Mouse (Mus musculus) embryonic facial prominence, embryonic 11.5 days (tissue): ENCODE measurements at regions not wholly inside any gene's neighbourhood (a gene's known extent, or its start where the extent isn't known, plus 50 kb on each side); places are given as distances from the start of the nearest gene placed in this dataset.
"Not testable (repeated sequence)": the region's sequence is repeated elsewhere in the genome, so short reads cannot be mapped to it uniquely, and the experiment has no call there.

Experiments
- ATAC-seq: fragments of 200-750 bp; cut with Nextera tagmentation; replicated peaks from 2 replicates; pipeline ENCODE4 v1.8.0; 2017; ENCODE audit warnings: low read depth; ENCODE audit not compliant: insufficient number of reproducible peaks, low FRiP score, low TSS enrichment
- DNase-seq: peaks from one replicate; pipeline ENCODE4 v3.0.0-alpha.2; 2015; ENCODE audit warnings: low spot score
- H3K27ac ChIP-seq: fragments of 300-500 bp; sonication (generic); replicated peaks from 2 replicates; pipeline ENCODE4 v1.5.1; 2014; ENCODE audit warnings: mild to moderate bottlenecking, low read depth, low read length, control low read depth
- H3K27me3 ChIP-seq: fragments of 300-500 bp; sonication (generic); 2 replicates; pipeline ENCODE4 v1.6.1; 2014; ENCODE audit warnings: mild to moderate bottlenecking, low read length, moderate library complexity, mixed read lengths; ENCODE audit not compliant: control insufficient read depth, insufficient read depth
- H3K36me3 ChIP-seq: fragments of 300-500 bp; sonication (generic); replicated peaks from 2 replicates; pipeline ENCODE4 v1.6.1; 2014; ENCODE audit warnings: low read depth, mild to moderate bottlenecking, low read length, moderate library complexity, mixed read lengths; ENCODE audit not compliant: control insufficient read depth, insufficient read depth
- H3K4me1 ChIP-seq: fragments of 300-500 bp; sonication (generic); 2 replicates; pipeline ENCODE4 v1.6.1; 2014; ENCODE audit warnings: low read length, mixed read lengths; ENCODE audit not compliant: control insufficient read depth, insufficient read depth
- H3K4me2 ChIP-seq: fragments of 300-500 bp; sonication (generic); 2 replicates; pipeline ENCODE4 v1.6.1; 2014; ENCODE audit warnings: low read depth, mild to moderate bottlenecking, control low read depth, low read length, moderate library complexity
- H3K4me3 ChIP-seq: fragments of 300-500 bp; sonication (generic); 2 replicates; pipeline ENCODE4 v1.5.1; 2014; ENCODE audit warnings: low read depth, low read length, control low read depth
- H3K9ac ChIP-seq: fragments of 300-500 bp; sonication (generic); replicated peaks from 2 replicates; pipeline ENCODE4 v1.6.1; 2014; ENCODE audit warnings: mild to moderate bottlenecking, control low read depth, low read length
- H3K9me3 ChIP-seq: fragments of 300-500 bp; sonication (generic); replicated peaks from 2 replicates; pipeline ENCODE4 v1.6.1; 2016; ENCODE audit warnings: mild to moderate bottlenecking, low read length, inconsistent platforms, mixed read lengths; ENCODE audit not compliant: control insufficient read depth
- WGBS: fragments of 180-500 bp; shearing (Covaris S2); extraction: QIAGEN DNeasy Blood & Tissue Kit; methylation state at CpG from one replicate; pipeline ENCODE4 v1.1.7; 2014; 5-methylcytosine and 5-hydroxymethylcytosine counted together

DNA sequence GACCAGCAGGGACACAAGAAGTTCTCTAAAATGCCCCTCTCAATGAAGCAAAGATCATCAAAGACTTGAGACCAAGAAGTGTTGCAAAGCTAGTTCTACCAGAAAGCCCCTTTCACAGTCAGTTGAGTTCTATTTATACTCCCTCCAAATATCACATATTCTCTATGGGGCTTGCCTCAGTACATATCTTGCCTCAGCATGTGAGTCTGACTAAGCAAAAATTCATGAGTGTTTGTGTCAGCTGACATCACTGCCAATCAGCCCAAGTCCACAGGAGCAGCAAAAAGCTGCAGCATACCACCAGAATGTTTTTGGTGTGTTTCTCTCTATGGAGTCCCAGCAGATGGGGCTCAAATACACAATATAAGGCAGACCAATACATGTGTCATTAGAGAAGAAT lies 631.6 kb downstream of the Rpia start:
- Histone ChIP-seq H3K27ac (no peak overlapping the region), H3K36me3 (no peaks in the 10 kb centered on the region), H3K4me1 (no peaks in the 10 kb centered on the region), H3K4me3 (no peak overlapping the region), H3K9me3 (no peaks in the 10 kb centered on the region), H3K4me2 (no peak overlapping the region), H3K9ac (no peak overlapping the region), H3K27me3 (no peaks in the 10 kb centered on the region)
- ATAC-seq (no peak), DNase-seq (no peak)

DNA sequence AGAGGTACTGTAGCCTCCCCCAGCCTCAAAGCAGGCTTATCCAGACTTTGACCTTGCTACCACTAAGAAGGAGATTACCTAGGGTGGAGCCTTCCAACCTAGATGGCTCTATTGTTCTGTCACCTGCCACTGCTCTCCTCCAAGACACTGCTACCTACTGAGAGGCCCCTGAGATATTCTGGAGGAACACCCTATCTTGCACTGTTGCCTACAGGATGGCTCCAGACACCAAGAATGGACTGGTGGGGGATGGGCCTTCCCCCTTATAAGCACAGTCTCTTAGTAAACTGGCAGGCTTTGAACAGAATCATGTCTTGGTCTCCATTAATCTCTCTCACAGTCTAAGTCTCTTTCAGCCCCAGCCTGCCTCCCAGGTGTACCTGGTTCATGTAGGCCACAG lies 636.3 kb downstream of the Rpia start:
- not testable (repeated sequence) for H3K27ac ChIP-seq, DNase-seq, ATAC-seq

DNA sequence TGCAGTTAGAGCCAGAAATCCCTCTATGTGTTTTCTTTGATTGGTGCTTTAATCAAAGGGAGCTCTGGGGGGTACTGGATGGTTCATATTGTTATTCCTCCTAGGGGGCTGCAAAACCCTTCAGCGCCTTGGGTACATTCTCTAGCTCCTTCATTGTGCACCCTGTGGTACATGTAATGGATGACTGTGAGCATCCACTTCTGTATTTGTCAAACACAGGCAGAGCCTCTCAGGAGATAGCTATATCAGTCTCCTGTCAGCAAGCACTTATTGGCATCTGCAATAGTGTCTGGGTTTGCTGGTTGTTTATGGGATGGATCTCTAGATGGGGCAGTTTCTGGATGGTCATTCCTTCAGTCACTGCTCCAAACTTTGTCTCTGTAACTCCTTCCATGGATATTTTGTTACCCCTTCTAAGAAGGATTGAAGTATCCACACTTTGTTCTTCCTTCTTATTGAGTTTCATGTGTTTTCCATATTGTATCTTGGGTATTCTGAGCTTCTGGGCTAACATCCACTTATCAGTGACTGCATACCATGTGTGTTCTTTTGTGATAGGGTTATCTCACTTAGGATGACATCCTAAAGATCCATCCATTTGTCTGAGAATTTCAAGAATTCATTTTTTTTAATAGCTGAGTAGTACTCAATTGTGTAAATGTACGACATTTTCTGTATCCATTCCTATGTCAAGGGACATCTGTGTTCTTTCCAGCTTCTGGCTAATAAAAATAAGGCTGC lies 640.8 kb downstream of the Rpia start:
- ATAC-seq, H3K27me3 ChIP-seq, H3K36me3 ChIP-seq, H3K4me1 ChIP-seq, DNase-seq, H3K4me3 ChIP-seq, H3K9ac ChIP-seq, H3K27ac ChIP-seq, H3K9me3 ChIP-seq, H3K4me2 ChIP-seq: not testable (repeated sequence)
- WGBS = 91% methylated on average over 2 of the region's 2 CpGs

More for the DNA sequence above, 636.3 kb downstream of the Rpia start:
- H3K4me1 ChIP-seq, H3K9ac ChIP-seq, H3K4me3 ChIP-seq, H3K27me3 ChIP-seq, H3K36me3 ChIP-seq, H3K4me2 ChIP-seq, H3K9me3 ChIP-seq: not testable (repeated sequence)

DNA sequence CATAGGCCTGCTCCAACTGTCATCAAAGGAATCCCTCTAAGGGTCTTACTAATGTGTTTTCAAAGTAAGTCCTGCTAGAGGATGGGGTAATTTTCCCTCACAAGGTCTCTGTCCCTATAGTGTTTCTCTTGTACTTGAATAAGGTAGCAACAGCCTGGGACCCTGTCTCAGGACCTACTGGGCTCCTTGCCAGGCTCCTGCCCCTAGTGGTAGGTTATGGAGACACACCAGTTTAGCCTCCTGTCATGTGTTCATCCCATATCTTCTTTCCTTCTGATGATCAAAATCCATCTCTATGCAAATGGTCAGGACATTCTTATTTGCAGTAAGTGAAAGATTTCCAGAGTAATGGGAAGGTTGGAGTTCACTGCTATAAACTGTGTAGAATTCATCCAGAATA lies 645.0 kb downstream of the Rpia start:
- Histone ChIP-seq H3K9me3 (no peaks in the 10 kb centered on the region), H3K4me3 (no peak overlapping the region), H3K27ac (no peak overlapping the region), H3K36me3 (no peaks in the 10 kb centered on the region), H3K27me3 (no peaks in the 10 kb centered on the region), H3K9ac (no peak overlapping the region), H3K4me1 (no peaks in the 10 kb centered on the region), H3K4me2 (no peak overlapping the region)
- DNase-seq (no peak), ATAC-seq (no peak)

DNA sequence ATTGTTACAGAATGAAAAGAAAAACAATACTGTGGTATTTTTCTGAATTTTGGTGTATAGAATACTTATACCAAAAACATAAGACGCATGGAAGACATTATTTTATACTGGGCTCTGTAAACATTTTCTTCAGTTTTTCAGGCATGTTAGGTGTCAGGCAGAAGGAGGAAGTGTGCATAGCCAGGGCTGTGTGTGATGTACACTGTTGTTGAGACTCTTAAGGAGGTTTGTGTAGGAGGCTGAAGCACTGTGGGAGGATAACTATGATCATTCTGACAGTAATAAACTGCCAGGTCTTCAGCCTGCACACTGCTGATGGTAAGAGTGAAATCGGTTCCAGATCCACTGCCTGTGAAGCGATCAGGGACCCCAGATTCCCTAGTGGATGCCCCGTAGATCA lies 648.7 kb downstream of the Rpia start:
- not testable (repeated sequence) for H3K9ac ChIP-seq, DNase-seq, ATAC-seq, H3K27ac ChIP-seq, H3K36me3 ChIP-seq, H3K4me2 ChIP-seq, H3K9me3 ChIP-seq, H3K4me1 ChIP-seq, H3K4me3 ChIP-seq, H3K27me3 ChIP-seq
- WGBS = 76% methylated on average over 4 of the region's 4 CpGs

DNA sequence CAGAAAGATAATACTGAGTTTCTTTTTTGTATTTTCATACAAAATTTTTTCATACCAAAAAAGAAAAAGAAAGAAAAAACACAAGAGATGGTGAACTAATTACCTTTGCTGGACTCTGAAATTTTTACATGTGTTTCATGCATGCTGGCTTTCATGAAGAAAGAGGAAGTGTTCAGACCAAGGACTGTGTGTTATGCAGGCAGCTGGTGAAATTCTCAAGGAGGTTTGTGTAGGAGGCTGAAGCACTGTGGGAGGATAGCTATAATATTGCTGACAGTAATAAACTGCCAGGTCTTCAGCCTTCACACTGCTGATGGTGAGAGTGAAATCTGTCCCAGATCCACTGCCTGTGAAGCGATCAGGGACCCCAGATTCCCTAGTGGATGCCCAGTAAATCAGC lies 675.2 kb downstream of the Rpia start:
- 91% methylated on average over 1 of the region's 1 CpGs for WGBS
- Histone ChIP-seq H3K9ac (no peak overlapping the region), H3K9me3 (no peaks in the 10 kb centered on the region), H3K27ac (no peak overlapping the region), H3K4me1 (no peaks in the 10 kb centered on the region), H3K36me3 (no peaks in the 10 kb centered on the region), H3K4me2 (no peak overlapping the region), H3K27me3 (no peaks in the 10 kb centered on the region), H3K4me3 (no peak overlapping the region)
- DNase-seq = no peak
- ATAC-seq = no peak

DNA sequence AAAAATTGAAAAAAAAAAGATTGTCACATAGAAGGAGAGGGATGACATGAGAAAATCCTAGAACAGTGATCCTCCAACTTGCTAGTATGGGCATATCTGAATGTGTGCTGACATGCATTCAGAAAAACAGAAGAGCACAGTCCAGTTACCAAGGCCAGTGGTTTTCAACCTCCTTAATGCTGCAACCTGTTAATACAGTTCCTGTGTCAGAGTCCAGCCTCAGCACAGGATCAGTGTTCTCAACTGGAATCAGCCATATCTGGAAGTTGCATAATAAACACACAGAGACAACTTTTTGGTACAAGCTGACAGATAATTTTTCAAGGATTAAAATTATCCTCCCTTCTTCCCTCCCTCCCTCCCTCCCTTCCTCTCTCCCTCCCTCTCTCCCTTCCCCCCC lies 680.1 kb downstream of the Rpia start:
- no peaks in the 10 kb centered on the region for H3K9me3 ChIP-seq
- H3K36me3 ChIP-seq = no peaks in the 10 kb centered on the region
- DNase-seq = no peak
- H3K4me2 ChIP-seq = no peak overlapping the region
- no peak overlapping the region for H3K27ac ChIP-seq
- no peak overlapping the region for H3K4me3 ChIP-seq
- H3K4me1 ChIP-seq = no peaks in the 10 kb centered on the region
- no peak overlapping the region for H3K9ac ChIP-seq
- no peaks in the 10 kb centered on the region for H3K27me3 ChIP-seq
- no peak for ATAC-seq

DNA sequence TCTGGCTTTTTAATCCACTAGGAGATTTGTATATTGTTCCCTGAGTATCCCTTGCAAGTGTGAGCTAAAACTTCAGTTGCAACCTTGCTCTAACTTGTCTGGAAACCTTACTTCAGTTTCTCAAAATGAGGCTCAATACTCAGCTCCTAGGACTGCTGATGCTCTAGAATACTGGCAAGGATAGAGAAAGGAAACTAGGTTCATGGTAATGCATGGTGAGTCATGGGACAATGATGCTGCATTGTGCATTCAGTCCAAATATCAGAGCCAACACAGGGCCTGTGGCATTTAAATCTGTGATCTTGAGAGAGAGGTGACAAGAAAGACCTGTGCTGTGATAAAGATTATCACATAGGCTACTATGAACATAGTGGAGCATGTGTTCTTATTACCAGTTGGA lies 682.6 kb downstream of the Rpia start:
- not testable (repeated sequence) for H3K9me3 ChIP-seq, H3K4me1 ChIP-seq, DNase-seq, ATAC-seq, H3K27ac ChIP-seq, H3K4me3 ChIP-seq, H3K4me2 ChIP-seq, H3K27me3 ChIP-seq, H3K9ac ChIP-seq, H3K36me3 ChIP-seq
